Mouse (Mus musculus): ENCODE measurements around the gene Elk4.

Elk4 gene

DNA sequence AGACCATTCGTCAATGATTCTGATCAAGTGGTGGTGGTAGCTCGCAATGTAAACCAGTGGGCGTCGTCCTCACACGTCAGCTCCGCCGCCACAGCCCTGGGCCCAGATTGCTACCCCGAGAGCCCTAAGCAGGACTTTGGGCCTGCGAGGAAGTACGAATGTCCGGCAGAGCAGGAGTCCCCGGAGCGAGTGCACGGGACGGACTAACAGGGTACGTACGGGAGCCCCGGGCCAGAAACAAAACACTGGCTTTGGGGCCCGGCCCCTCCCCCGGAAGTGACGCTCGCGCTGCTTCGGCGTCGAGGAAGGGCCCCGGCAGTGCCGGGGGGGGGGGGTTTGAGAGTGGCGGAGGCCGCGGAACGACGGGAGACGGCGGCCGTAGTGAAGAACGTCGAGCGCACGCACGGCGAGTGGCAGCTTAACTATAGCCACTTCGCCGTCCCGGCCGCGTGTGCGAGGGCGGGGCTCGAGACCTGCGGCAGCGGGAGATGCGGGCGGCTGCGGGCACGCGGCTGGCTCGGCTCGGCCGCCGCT lies at the start of gene Elk4:
Gene Elk4 (plus strand): TSS at position 326 of the 534 bp plus-strand sequence.
- DNase-seq (ENCODE audit: low read depth, low spot score), result peak; percentile 97

DNA sequence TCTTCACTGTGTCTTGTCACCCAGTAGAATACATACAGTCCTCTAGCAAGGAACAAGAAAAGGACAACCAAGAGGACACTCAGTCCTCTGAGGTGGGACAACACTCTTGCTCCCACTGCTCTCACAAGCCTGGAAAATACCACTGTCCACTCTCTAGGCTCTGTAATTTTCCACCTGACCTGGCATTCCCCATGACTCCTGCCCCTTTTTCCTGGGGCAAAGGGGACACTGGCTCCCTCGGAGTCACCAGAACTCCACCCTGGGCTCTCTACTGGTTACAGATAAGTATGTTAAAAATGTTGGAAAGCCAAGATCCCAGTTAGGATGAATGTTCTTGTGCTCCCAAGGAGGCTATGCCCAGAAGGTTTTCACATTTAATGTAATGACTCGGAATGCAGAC lies 46.4 kb upstream of the Elk4 start:
- DNase-seq (ENCODE audit: low read depth, low spot score), result no peak

DNA sequence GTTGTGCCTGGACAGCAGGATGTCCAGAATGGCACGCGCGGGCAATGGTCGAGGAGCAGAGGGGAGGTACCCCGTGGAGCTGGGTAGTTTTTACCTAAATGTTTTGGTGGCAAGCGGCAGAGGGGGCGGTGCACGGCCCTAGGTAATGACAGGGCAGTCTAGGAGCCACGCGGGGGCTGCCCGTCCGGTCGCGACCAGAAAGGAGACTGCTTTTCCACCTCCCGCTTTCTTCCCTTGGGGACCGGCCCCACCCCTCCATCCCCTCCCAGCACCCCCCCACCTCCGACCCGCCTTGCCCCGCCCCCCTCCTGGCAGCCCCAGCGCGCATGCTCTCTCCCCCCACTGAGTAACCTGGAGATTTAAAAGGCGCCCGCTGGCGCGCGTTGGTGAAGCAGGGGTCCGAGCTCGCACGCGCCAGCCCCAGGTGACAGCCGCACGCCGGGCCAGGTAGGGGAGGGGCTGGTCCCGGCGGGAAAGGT lies 44.8 kb upstream of the Elk4 start, which contains the start of gene Slc45a3:
Gene Slc45a3 (plus strand): TSS at position 362 of the 479 bp plus-strand sequence.
- no peak for DNase-seq (ENCODE audit: low read depth, low spot score)

DNA sequence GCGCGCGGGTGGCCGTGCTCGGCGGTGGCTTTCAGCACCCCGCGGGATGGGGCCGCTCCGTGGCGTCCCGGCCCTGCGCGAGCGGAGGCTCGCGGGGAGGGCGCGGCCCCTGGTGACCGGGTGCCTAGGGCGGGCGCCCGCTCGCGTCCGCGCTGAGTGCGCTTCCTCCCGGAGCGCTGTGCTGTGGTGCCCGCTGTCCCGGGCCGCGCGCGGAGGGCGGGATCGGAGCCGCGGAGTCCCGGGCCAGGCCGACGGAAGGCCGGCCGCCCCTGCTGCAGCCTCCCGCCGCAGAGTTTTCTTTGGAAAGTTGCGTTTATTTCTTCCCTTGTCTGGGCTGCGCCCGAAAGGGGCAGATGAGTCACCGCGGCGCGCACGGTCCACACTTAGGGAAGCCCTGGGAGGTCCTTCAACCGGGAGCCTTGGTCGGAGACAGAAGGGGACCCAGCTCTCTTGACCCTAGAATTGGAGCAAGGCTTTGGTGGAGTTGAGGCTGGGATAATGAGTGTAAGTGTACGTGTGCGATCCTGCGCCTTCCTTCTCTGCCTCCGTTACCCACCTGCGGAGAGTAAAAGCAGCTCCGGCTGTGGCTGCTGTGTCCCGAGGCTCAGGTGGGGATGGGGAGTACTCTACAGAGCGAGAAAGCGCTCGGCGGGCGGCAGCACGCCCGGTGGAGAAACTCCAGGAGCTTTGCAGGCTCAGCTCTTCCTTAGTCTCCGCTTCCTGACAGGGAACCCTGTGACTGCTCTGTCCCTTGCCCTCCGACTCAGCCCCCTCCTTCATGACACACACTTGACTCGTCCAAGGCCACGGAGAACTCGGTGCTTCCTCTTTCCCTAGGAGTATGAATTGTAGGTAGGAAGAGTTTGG lies 44.1 kb upstream of the Elk4 start:
- no peak for DNase-seq (ENCODE audit: low read depth, low spot score)

DNA sequence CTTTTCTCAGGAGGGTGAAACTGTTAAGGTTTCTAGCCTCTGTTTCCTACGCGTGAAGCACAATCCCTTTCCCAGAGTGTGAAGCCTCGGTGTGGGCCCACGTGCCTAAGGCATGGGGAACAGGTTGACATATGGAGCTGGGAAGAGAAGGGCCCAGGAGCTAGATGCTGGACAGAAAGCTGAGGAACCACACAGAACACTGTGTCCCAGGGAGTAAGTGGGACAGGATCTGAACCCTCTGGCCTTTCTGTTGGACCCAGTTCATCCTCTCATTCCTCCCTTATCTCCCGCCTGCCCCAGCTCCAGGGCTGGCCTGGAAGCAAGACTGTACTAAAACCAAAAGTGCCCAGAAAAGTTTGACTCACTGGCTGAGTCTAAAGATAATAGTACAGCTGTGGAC lies 43.3 kb upstream of the Elk4 start:
- DNase-seq (ENCODE audit: low read depth, low spot score), result no peak

DNA sequence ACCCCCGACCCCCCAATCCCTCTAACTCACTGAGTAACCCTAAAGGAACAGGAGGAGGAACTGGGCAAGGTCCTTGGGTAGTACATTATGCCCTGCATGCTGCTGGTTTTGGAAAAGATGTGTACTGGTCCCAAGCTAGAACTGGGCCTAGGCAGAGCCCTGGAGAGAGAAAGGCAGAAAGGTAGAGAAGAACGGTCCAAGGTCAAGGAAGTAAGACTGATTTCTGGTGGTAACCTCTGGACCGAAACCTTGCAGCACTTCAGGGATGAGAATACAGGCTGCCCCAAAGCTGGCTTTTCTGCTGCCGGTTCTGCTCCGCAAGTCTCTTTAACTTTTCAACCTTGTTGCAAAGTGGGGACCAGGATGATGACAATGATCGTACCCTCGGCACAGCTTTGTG lies 42.8 kb upstream of the Elk4 start:
- no peak for DNase-seq (ENCODE audit: low read depth, low spot score)

DNA sequence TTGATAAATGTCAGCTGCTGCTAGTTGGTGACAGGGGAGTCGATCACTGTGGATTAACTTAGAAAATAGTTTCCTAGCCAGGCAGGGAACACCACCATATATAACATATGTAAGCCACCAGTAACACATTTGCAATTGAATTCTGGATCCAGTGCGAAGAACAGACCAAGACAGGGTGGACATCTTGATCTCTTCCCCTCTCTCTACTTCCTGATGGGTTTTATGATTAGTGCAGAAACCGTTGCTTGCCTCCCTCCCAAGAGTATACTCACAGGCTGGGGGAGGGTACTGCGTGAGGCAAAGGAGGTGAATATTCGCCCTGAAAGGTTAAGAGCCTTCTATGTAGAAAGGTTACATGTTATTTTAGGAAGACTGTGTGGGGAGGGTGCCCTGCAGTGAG lies 41.6 kb upstream of the Elk4 start:
- DNase-seq (ENCODE audit: low read depth, low spot score), result no peak

DNA sequence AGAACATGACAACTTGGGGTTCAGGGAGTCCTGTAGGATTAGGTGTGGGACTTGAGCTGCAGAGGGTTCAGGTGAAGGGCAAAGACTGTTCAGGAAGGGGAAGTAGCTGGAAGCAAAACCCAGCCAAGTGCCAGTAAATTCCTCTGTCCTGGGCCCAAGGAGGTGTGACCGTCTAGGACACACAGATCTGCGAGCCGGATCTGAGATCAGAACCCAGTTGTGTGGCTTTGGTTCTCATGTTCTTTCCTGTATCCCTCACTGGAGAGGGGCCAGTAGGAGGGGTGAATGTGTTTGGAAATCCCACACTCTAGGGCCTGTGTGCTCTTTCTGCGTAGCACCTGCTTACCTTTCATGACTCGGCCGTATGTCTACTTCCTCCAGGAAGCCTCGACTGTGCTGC lies 40.1 kb upstream of the Elk4 start:
- DNase-seq (ENCODE audit: low read depth, low spot score), result no peak

DNA sequence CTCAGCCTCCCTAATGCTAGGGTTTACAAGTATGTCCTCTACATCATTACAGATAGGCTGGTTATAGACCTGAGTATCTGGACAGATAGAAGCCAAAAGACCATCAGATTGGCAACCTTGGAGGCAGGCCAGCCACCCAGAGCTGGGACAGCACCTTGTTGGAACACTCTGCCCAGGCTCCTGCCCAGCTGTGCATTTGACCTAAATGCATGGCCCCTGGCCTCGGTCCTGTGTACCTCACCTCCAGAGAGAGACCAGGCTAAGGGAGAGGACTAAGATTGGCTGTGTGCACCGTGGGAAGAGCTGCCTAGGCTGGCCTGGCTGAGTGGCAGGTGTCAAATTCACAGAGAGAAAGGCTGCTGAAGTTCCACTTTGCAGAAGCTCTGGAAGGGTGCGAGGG lies 38.9 kb upstream of the Elk4 start:
- no peak for DNase-seq (ENCODE audit: low read depth, low spot score)

DNA sequence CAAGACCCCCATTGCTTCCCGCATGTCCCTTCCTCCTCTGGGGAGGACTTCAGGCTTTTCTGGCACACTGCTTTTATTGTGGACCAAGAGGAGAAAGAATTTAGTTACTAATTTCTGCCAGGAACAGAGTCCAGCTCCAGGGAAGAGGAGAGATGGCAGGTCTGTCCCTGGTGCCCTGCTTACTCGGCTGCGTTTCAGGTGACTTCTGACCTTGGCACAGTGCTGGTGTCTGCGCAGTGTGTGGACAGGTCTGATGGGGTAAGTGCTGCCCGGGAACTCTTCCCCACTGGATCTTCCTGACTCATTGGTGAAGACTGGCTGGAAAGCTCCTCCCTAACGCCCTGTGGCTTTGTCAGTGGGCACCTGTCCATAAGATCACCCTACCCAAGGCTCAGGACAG lies 38.4 kb upstream of the Elk4 start:
- DNase-seq (ENCODE audit: low read depth, low spot score), result no peak

DNA sequence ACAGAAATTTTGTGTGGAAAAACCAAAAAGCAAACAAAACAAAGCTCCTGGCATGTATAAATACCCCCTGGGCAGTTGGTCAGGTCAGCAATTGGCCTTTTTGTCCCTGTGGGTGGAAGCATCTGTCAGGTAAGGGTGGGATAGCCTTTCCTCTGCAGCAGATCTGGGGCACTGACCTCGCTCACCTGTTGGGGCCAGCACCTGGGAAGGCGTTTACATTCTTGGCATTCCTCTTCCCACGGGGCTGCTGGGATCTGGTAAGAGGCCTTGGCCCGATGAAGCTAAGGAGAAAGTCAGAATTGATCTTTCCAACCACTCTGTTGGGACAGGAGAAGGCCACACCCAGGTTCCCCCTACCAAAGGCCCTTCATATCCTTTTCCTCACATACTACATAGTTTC lies 37.6 kb upstream of the Elk4 start:
- DNase-seq (ENCODE audit: low read depth, low spot score), result no peak

DNA sequence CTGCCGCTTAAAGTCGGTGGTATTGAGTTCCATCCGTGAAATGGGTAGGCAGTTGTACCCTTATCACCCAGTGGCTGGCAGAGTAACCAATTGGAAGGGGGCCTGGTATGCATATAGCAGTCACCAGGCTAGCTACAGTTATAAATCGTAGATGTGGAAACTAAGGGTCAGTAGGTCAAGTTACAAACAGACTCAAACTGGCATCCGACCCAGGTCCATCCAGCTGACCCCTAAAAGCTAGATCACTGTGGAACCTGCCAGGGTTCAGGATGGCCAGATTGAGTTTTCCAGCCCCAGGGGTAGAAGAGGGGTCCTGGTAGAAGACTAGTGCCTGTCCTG lies 37.1 kb upstream of the Elk4 start:
- DNase-seq (ENCODE audit: low read depth, low spot score), result no peak

DNA sequence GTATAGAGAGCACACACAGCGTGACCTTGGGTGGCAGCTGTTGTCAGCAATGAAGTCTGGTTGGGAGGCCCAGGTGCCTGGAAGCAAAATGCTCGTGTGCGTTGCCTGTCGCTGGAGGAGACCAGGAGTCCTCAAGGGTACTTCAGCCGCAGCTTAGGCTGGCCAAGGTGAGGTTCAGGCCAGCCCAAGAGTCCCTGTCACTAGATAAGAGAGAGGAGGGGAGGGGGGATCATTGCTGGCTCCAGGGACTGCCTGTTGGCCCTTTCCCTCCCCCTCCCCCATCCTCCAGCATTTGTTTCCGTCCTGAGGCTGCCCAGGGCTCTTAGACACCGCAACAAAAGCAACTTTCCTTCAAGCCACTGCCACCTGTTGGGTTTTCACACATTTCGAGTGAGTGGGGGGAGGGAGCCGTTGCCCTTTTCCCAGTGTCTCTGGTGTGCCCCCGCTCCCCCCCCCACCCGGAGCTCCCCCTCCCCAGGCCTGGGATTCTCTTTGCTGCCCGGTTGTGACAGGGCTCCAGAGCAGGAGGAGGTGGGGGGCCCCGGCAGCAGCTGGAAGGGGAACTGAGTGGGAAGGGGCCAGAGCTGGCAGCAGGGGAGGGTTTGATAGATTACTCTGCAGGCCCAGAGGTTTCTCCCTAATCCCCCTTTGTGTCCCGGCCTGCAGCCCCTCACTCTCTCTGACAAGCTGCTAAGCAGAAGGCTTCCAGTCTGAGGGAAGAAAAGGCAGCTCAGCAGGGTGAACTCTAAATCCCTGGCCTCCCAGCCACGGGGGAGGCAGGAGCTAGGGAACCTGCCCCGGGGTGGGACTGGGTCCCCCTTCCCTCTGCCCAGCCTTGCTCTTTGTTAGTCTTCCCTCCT lies 36.5 kb upstream of the Elk4 start:
- DNase-seq (ENCODE audit: low read depth, low spot score), result no peak

DNA sequence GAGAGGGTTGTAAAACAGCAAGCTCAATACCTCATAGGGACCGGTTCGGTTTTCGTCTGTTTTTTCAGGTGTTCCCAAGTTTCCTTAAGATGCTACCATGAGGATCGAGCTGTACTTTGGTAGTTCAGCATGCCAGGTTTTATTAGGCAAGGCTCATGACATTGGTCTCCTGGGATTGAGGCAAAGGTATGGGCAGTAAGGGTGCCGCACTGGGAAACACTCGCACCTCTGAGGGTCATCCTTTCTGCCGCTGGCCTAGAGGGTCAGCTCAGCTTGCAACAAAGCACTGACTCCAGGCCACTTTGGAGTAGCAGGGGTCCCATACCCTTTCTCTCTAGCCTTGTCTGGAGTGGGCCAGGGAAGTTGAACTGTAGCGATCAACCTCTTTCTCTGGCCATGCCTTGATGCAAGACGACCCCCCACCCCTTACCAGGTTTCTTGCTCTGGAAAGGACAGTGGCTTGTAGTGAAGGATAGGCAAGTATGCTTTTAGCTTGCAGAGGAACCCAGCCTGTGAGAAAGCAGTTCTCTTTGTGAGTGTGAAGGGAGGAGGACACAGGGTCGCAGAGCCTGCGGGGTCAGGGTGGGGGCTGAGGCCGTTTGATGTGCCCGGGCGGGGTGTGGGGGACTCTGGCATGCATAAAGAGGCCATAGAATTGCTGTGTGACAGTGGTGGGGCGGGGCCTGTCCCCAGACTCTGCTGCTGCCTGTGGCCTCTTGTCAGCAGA lies 35.5 kb upstream of the Elk4 start:
- no peak for DNase-seq (ENCODE audit: low read depth, low spot score)

DNA sequence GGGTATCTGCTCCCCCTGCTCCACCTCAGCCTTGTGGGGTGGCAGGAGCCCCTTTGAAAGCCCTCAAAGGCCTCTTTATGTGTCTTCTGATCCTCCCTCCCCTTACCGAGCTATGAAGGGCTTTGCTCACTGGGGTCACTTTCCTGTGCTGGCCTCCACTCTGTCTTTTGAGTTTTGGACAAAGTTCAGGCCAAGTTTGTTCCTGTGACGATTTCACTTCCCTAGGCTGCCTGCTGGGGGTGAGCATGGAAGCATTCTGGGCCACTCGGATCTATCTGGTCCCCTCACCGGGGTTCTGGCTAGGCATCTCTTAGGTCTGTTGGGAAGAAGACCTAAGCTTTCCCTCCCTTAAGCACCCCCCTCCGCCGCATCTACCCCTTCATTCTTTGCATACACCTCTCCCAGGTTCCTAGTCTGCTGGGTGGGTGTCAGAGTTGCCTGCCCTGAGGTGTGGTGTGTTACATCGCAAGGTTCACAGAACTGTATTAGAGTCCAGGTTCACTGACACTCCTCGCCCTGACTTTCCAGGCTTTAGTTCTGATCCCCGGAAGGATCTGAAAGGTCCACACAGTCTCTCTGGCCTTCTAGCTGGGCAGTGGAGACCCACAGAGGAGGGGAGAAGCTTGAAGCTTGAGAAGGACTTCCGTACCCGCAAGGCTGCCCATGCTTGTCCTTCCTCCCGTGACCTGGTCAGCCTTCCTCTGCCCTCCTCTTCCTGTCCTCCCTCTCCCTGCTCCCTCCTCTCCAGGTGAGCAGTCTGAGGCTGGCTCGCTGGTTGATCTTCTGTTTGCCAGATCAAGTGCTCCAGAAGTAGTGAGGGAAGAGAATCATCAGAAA lies 34.7 kb upstream of the Elk4 start:
- DNase-seq (ENCODE audit: low read depth, low spot score), result no peak

DNA sequence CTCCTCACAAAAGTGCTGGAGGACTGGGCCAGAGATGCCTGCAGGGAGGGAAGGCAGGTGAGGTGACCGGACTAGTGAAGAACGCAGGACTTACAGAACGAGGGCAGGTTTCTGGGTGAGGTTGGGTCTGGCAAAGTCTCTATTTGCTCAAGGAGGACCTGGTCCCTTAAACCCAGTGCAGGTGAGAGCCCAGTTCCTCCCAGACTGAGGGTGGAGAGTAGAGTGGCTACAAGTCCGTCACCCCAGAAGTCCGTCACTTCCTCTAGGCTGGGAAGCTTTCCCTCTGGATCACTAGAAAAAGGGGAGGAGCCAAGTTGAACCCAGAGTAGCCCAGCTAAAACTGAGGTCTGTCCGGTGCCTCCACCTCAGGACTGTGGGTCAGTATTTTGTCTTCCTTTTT lies 33.4 kb upstream of the Elk4 start:
- no peak for DNase-seq (ENCODE audit: low read depth, low spot score)

DNA sequence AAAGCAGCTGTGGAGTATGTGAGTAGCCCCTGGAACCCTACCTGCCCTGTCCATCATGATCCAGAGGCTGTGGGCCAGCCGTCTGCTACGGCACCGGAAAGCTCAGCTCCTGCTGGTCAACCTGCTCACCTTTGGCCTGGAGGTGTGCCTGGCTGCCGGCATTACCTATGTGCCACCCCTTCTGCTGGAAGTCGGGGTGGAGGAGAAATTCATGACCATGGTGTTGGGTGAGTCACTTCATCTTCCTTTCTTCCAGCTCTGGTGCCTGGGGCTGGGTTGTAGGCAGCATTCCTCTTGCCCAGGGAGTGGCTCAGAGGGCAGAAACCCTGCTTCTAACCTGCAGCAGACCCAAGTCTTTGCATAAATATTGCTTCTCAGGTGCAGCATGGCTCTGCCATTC lies 30.5 kb upstream of the Elk4 start:
- no peak for DNase-seq (ENCODE audit: low read depth, low spot score)

DNA sequence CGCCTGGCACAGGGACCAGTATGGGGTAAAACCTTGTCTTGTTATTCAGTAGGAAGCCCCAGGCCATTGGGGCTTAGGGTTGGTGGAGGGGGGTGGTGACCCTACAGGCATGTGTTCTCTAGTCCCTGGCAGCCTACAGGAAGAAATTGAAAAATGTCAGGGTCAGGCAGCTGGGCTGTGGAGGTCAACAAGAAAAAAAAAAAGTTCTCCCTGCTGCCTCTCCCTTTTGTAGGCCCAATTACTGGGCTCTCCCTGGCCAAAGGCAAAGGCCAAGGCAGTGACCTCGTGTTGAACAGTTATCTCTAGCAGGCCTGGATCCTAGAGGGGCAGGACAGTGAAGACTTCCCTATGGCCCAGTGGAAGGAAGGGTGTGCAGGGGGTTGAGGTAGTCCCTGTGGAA lies 26.9 kb upstream of the Elk4 start:
- no peak for DNase-seq (ENCODE audit: low read depth, low spot score)

DNA sequence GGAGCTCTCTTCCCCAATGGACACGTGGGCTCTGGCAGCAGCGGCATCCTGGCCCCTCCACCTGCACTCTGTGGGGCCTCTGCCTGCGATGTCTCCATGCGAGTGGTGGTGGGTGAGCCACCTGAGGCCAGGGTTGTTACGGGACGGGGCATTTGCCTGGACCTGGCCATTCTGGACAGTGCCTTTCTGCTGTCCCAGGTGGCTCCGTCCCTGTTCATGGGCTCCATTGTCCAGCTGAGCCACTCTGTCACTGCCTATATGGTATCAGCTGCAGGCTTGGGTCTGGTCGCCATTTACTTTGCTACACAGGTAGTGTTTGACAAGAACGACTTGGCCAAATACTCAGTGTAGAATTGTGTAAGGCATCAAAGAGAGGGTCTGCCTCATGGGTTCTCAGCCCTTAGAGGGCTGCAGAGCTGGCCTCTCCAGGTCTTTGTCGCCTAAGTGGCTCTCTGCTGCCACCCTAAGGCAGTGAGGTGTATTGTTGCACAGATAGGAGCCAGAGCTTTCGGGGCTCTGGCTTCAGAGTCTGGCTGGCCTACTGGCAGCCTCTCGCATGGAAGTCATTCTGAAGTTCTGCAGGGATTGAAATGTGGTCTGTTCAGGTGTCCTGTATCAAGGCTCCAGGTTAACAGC lies 25.9 kb upstream of the Elk4 start:
- DNase-seq (ENCODE audit: low read depth, low spot score), result peak; percentile 76

DNA sequence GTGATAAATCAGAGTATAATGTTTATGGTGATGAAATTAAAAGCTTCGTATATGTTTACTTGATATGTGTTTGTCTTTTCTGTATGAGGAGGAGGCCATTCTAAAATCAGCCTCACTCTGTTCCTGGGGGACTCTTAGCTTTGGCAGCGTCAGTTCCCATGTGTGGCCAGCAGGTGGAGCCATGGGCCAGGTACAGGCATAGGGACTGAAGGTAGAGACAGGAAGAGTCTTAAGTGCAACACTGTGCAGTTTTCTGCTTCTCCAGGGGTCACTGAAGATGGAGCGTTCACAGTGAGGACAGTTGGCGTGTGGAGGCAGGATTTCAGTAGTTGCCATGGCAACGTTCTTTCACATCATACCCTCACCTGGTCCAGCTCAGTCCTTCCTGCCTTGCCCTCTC lies 24.5 kb upstream of the Elk4 start:
- DNase-seq (ENCODE audit: low read depth, low spot score), result peak; percentile 78
